Mouse (Mus musculus): ENCODE measurements around the gene Tmem270. TPM values are rescaled to one million over a fixed set of nuclear protein-coding genes. Genes with fewer than 3 reads are reported as not detected.

Gene Tmem270
- polyA plus RNA-seq, 1 experiment, result not detected

DNA sequence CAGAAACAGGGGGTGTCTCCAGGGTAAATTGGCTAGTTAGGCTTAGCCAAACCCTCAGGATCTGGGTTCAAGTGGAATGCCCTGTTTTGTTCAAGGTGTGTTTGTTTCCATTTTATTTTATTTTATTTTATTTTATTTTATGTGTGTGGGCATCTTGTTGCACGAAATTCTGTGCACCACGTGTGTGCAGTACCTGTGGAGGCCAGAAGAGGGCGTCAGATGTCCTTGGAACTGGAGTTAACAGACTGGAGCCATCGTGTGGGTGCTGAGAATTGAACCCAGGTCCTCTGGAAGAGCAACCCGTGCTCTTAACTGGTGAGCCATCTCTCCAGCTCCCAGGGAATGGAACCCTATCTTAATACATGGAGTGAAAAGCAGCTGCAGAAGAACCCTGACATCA, 13.8 kb downstream of the Tmem270 start:
- no peaks in the 10 kb centered on the region for H3K36me3 ChIP-seq (replicated peaks; ENCODE audit: low read length)
- H3K27me3 ChIP-seq (replicated peaks), result peaks cover 39% of the 10 kb centered on the region
- no peak overlapping the region for H3K4me3 ChIP-seq (replicated peaks)
- H3K9me3 ChIP-seq, result peaks cover 7% of the 10 kb centered on the region; the same call in 1 of the 2 replicates
- TF ChIP-seq GATA1 (IDR thresholded peaks at IDR 0.05; ENCODE audit: borderline replicate concordance, low read length) (no peak), FLI1 (IDR thresholded peaks at IDR 0.05; ENCODE audit: low read length) (no peak)
- no peaks in the 10 kb centered on the region; the same call in 1 of the 2 replicates for H3K4me1 ChIP-seq

DNA sequence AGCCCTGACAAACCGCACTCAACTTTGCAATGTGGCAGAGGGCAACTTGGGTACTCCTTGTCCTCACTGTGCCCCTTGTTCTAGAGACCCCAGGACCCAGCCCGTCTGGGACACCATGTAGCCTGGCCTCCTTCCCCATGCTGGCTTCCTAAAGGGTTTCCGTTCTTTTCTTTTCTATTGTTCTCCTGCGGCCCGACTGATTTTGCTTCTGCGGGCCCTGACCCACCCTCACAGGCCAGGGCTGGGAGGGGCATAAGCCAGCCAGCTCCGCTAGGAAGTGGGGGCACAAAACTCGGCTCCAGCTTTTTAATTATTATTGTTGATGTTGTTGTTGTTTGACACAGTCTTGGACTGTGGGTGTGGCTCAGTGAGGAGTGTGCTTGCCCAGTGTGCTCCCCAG, 15.0 kb downstream of the Tmem270 start:
- Histone ChIP-seq H3K36me3 (replicated peaks; ENCODE audit: low read length) (no peaks in the 10 kb centered on the region), H3K27me3 (replicated peaks) (peaks cover 49% of the 10 kb centered on the region), H3K9me3 (peaks cover 7% of the 10 kb centered on the region; the same call in 1 of the 2 replicates), H3K4me1 (no peaks in the 10 kb centered on the region; the same call in 1 of the 2 replicates), H3K4me3 (replicated peaks) (no peak overlapping the region)
- no peak for TF ChIP-seq FLI1 (IDR thresholded peaks at IDR 0.05; ENCODE audit: low read length)

DNA sequence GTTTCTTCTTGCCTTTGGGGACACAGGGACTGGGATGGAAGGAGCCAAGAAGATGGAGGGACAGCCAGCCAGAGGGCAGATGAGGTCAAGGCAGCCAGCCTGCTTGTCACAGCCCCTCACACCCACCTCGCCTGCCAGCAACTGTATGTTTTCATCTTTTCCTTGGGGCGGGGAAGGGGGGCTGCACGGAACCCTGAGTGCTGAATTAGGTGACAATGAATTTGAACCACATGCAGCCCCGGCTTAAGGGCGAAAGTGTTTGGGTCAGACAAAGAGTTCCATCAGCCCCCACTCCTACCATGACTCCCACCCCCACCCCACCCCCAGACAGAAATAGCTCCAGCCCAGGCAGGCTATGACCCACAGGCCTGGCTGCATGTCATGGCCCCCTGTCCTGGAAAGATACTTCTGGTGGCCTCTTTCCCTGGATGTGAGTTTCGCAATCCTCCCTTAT, 15.9 kb downstream of the Tmem270 start:
- H3K36me3 ChIP-seq (replicated peaks; ENCODE audit: low read length), result no peaks in the 10 kb centered on the region
- H3K27me3 ChIP-seq (replicated peaks), result peaks cover 45% of the 10 kb centered on the region
- peaks cover 7% of the 10 kb centered on the region; the same call in 1 of the 2 replicates for H3K9me3 ChIP-seq
- H3K4me1 ChIP-seq, result no peaks in the 10 kb centered on the region; the same call in 1 of the 2 replicates
- no peak overlapping the region for H3K4me3 ChIP-seq (replicated peaks)
- TF ChIP-seq GATA1 (IDR thresholded peaks at IDR 0.05; ENCODE audit: borderline replicate concordance, low read length), result no peak
- TF ChIP-seq FLI1 (IDR thresholded peaks at IDR 0.05; ENCODE audit: low read length), result no peak

DNA sequence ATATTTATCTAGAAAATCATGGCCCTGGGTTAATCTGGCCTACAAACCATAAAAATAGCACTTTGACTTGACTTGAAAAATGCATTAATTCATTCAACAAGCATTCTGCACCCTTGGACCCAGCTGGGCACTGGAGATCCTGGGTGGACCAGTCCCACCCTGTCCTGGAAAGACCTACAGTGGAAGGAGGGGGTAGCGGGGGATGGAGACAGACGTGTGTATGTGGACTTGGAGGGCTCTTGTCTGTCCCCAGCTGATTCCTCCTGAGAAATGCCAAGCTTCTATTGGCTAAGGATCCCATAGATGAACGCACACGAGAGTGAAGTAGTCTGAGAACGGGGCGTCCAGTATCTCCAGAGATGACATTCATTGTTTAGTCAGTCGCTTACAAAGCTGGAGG, 18.0 kb downstream of the Tmem270 start:
- Histone ChIP-seq H3K27me3 (replicated peaks) (peaks cover 44% of the 10 kb centered on the region), H3K4me3 (replicated peaks) (no peak overlapping the region), H3K4me1 (no peaks in the 10 kb centered on the region; the same call in 1 of the 2 replicates), H3K9me3 (peaks cover 7% of the 10 kb centered on the region; the same call in 1 of the 2 replicates), H3K36me3 (replicated peaks; ENCODE audit: low read length) (no peaks in the 10 kb centered on the region)
- TF ChIP-seq FLI1 (IDR thresholded peaks at IDR 0.05; ENCODE audit: low read length) (no peak), GATA1 (IDR thresholded peaks at IDR 0.05; ENCODE audit: borderline replicate concordance, low read length) (no peak)

DNA sequence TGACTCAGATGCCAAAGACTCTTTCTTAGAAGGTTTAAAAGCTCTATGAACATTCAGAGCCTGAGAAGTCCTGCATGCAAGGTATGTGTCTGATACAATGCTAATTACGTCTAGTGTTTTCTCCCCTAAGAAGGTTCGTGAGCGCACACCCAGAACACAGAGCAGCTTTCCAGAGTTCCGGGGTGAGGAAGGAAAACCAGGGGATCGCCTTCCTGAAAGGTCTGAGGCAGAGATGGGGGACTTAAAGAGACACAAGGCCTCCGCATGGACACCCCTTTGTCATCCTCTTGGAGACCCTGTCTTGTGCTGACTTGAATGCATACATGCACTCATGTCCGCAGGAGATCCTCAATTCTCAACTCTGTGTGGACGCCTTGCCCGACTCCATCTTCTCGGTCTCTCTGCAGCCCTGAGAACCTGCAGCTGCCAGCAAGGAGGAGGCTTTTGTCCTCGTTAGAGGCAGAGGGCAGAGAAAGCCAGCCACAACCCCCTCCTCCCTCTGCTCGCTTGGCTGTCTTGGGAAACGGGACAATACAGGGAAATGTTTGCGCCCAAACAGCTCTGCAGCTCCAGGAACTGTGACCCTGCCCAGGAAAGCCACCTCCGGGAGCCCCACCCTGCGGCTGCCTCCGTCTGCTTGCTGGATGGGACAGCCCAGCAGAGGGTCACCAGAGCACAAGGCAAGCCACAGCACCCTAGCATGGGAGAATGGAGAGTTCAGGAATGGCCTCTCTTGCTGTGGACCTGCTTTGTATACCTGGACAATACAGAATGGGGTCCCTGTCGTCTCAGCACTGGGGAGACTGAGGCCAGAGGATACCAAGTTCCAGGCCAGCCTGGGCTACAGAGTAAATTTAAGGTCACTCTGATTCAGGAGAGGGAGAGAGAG, 18.8 kb downstream of the Tmem270 start:
- no peaks in the 10 kb centered on the region; the same call in 1 of the 2 replicates for H3K4me1 ChIP-seq
- peaks cover 52% of the 10 kb centered on the region for H3K27me3 ChIP-seq (replicated peaks)
- H3K9me3 ChIP-seq, result peaks cover 4% of the 10 kb centered on the region; the same call in 1 of the 2 replicates
- no peaks in the 10 kb centered on the region for H3K36me3 ChIP-seq (replicated peaks; ENCODE audit: low read length)
- no peak for TF ChIP-seq FLI1 (IDR thresholded peaks at IDR 0.05; ENCODE audit: low read length)
- TF ChIP-seq GATA1 (IDR thresholded peaks at IDR 0.05; ENCODE audit: borderline replicate concordance, low read length), result no peak
- no peak overlapping the region for H3K4me3 ChIP-seq (replicated peaks)

DNA sequence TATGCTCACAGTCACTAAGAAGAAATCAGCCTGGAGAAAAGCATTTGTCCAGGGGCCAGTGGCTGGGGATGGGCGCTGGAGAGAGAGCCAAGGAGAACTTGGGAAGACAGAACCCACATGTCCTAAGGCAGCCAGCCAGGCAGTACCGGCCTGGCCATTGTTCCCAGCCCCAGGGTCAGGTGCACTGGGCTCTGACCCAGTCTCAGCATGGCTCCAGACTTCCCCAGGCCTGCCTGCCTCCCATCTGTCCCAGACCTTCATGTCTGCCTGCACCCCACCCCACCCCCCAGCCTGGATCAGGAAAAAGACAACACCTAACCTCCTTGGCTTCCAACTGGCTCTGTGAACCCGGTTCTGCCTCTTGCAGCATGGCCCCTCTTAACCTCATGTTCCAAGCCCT, 23.5 kb downstream of the Tmem270 start:
- Histone ChIP-seq H3K4me3 (replicated peaks) (no peak overlapping the region), H3K4me1 (no peaks in the 10 kb centered on the region; the same call in 1 of the 2 replicates), H3K36me3 (replicated peaks; ENCODE audit: low read length) (no peaks in the 10 kb centered on the region), H3K9me3 (no peaks in the 10 kb centered on the region), H3K27me3 (replicated peaks) (peaks cover 47% of the 10 kb centered on the region)
- TF ChIP-seq FLI1 (IDR thresholded peaks at IDR 0.05; ENCODE audit: low read length) (no peak), GATA1 (IDR thresholded peaks at IDR 0.05; ENCODE audit: borderline replicate concordance, low read length) (no peak)

DNA sequence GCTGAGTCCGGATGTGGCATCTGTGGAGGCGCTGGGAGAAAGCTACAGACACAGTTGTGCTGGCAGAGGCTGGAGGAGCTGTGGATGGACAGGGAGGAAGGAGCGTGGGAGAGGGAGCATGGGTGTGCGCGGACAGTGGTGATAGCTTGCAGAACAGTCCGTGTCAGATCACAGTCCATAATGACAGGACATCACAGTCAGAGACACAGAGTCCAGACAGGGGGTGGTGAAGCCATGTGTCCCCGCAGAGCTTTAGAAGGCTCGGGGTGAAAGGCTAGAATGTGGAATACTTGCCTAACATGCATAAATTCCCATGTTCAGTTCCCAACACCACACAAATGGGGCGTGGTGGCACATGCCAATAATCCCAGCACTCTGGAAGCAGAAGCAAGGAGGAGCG, 29.7 kb downstream of the Tmem270 start:
- TF ChIP-seq GATA1 (IDR thresholded peaks at IDR 0.05; ENCODE audit: borderline replicate concordance, low read length), result no peak
- TF ChIP-seq FLI1 (IDR thresholded peaks at IDR 0.05; ENCODE audit: low read length), result no peak
- Histone ChIP-seq H3K36me3 (replicated peaks; ENCODE audit: low read length) (no peaks in the 10 kb centered on the region), H3K9me3 (no peaks in the 10 kb centered on the region), H3K27me3 (replicated peaks) (peaks cover 47% of the 10 kb centered on the region), H3K4me3 (replicated peaks) (peak overlapping the region; percentile 68), H3K4me1 (peaks cover 8% of the 10 kb centered on the region)

DNA sequence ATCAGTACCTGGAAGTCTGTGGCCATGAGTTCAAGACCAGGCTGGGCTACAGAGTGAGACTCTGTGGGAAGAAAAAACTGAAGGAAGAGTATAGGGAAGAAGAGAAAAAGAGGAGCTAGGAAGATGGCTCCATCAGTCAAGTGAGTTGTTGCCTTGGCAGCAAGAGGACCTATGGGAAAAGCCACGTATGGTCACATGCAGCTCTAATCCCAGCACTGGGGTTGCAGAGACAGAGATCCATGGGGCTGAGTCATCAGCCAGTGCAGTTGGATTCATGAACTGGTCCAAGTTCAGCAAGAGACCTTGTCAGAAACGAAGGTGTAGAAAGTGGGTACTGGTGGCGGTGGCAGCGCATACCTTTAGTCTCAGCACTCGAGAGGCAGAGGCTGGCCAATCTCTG, 31.3 kb downstream of the Tmem270 start:
- Histone ChIP-seq H3K36me3 (replicated peaks; ENCODE audit: low read length) (no peaks in the 10 kb centered on the region), H3K9me3 (no peaks in the 10 kb centered on the region), H3K27me3 (replicated peaks) (peaks cover 50% of the 10 kb centered on the region), H3K4me3 (replicated peaks) (no peak overlapping the region), H3K4me1 (peaks cover 8% of the 10 kb centered on the region)
- TF ChIP-seq GATA1 (IDR thresholded peaks at IDR 0.05; ENCODE audit: borderline replicate concordance, low read length) (no peak), FLI1 (IDR thresholded peaks at IDR 0.05; ENCODE audit: low read length) (no peak)

DNA sequence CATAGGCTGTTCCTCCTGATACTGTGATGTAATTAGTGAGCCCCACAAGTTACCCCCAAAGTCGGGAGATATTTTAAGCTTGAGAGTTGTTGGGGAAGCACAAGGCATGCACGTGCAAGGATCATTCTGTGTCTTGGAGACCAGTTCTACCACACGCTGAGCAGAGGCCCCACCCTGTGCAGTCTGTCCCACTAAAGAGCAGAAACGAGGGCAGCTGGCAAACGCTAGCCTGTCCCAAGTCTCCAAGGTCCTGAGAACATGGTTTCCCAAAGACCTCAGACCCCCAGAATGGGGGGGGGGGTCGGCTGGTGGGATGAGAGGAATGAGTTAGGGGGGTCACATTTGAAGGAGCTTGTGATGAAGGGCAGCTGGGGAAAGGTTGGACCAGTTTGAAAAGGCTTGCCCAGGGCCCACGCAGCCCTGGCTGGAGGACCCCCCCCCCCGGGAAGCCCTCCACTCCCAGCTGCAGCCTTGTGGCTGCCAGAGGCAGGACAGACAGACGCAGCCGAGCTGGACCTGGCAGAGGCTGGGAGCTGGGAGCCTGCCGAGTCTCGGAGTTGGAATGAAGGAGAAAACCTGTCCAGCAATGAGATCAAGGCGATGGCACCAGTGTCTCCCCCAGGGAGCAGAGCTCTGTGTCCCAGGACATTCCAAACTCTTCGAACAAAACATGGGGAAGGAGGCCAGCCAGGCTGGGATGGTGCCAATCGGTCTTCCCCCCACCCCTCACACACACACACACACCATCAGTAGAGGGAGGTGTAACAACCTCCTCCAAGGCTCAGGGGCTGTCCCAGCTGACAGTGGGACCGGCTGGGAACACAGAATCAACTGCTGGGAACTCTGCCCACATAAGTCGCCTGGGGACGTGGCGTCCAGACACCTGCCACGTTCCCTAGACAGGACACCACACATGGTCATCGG, 32.3 kb downstream of the Tmem270 start:
- peaks cover 8% of the 10 kb centered on the region for H3K4me1 ChIP-seq
- H3K36me3 ChIP-seq (replicated peaks; ENCODE audit: low read length), result no peaks in the 10 kb centered on the region
- TF ChIP-seq FLI1 (IDR thresholded peaks at IDR 0.05; ENCODE audit: low read length), result no peak
- no peak for TF ChIP-seq GATA1 (IDR thresholded peaks at IDR 0.05; ENCODE audit: borderline replicate concordance, low read length)
- peaks cover 45% of the 10 kb centered on the region for H3K27me3 ChIP-seq (replicated peaks)
- no peak overlapping the region for H3K4me3 ChIP-seq (replicated peaks)
- no peaks in the 10 kb centered on the region for H3K9me3 ChIP-seq
